12 mouse cellular contexts compared by ENCODE assay signal in genomic region chr14:25765146-25765545, GRCm38 (mm10). TPM values are rescaled to one million over a fixed set of nuclear protein-coding genes. Genes with fewer than 3 reads are reported as not detected.
DNase-seq lines count a peak whose midpoint lies in the region; ATAC-seq and TF ChIP-seq lines count a peak whose summit lies in the region.
"Had no signal": no experiment of that assay in that cellular context is flagged by ENCODE, and none has a peak within 500 bp of the region (broad histone marks: within the 10 kb centered on the region; RNA-seq: fewer than 3 reads in every experiment).

No protein-coding gene starts in this region.

- WGBS in heart, embryonic 12.5 days, result 46% methylated on average over 12 of the region's 12 CpGs
- WGBS in forebrain, postnatal 0 days, result 19% methylated on average over 12 of the region's 12 CpGs
- WGBS in midbrain, embryonic 13.5 days, result 34% methylated on average over 12 of the region's 12 CpGs

- intact Hi-C loops in heart, postnatal 14 days (cut with DNase I), result no loop called here
- intact Hi-C loops in left cerebral cortex, postnatal 25 days (cut with DNase I), result loop anchor here (5.0 kb wide), 1 partner anchor 48 kb away; no protein-coding TSS in a partner anchor

- no peak overlapping the region for H3K27ac ChIP-seq in heart, embryonic 12.5 days (ENCODE audit: poor library complexity, severe bottlenecking)
- H3K27ac ChIP-seq in forebrain, postnatal 0 days (ENCODE audit: low read depth, low read length), result peak overlapping the region; percentile 51
- peak overlapping the region; percentile 65 for H3K27ac ChIP-seq in midbrain, embryonic 13.5 days
- H3K27ac ChIP-seq: liver, embryonic 14.5 days had no signal

- TF ChIP-seq CTCF in brain, embryonic 14.5 days (IDR thresholded peaks at IDR 0.05; ENCODE audit: borderline replicate concordance, extremely low read depth, insufficient read depth, insufficient read length), result no peak
- no peak for TF ChIP-seq CTCF in forebrain, postnatal 0 days (IDR thresholded peaks at IDR 0.05; ENCODE audit: low read depth)

- 0 out of 2 replicates have a peak overlapping the region, but pooled peaks have one; percentile 78 for H3K4me2 ChIP-seq in heart, embryonic 12.5 days
- H3K4me2 ChIP-seq in forebrain, postnatal 0 days (ENCODE audit: low read depth), result no peak overlapping the region; the same call in 1 of the 2 replicates
- H3K4me2 ChIP-seq in midbrain, embryonic 13.5 days (replicated peaks), result peak overlapping the region; percentile 99

- no peaks in the 10 kb centered on the region for H3K9me3 ChIP-seq in heart, embryonic 12.5 days (replicated peaks)
- H3K9me3 ChIP-seq in forebrain, postnatal 0 days (ENCODE audit: low read length), result no peaks in the 10 kb centered on the region
- H3K9me3 ChIP-seq in midbrain, embryonic 13.5 days, result no peaks in the 10 kb centered on the region

- H3K4me3 ChIP-seq in heart, embryonic 12.5 days, result no peak overlapping the region
- no peak overlapping the region for H3K4me3 ChIP-seq in forebrain, postnatal 0 days (ENCODE audit: low read depth, low read length)
- no peak overlapping the region for H3K4me3 ChIP-seq in midbrain, embryonic 13.5 days (replicated peaks)

- peaks cover 65% of the 10 kb centered on the region for H3K4me1 ChIP-seq in heart, embryonic 12.5 days (replicated peaks)
- H3K4me1 ChIP-seq in forebrain, postnatal 0 days (ENCODE audit: insufficient read depth), result 0 out of 2 replicates have a peak, but pooled peaks cover 4% of the 10 kb centered on the region
- peaks cover 49% of the 10 kb centered on the region for H3K4me1 ChIP-seq in midbrain, embryonic 13.5 days (replicated peaks)

- no peak for TF ChIP-seq POLR2A in brain, embryonic 14.5 days (IDR thresholded peaks at IDR 0.05; ENCODE audit: borderline replicate concordance, extremely low read depth, insufficient read depth, insufficient read length, poor library complexity, severe bottlenecking)

- DNase-seq in heart, postnatal 14 days, result no peak
- DNase-seq in brain, embryonic 14.5 days (ENCODE audit: low read depth), result peak; percentile 61
- DNase-seq in forebrain, postnatal 0 days, result no peak
- no peak for DNase-seq in retina, postnatal 1 day
- no peak for DNase-seq in embryo, embryonic 10.5 days (ENCODE audit: low spot score)
- DNase-seq in left cerebral cortex, postnatal 25 days (ENCODE audit: low spot score in 2 of 2), result no peak
- DNase-seq: adrenal gland, postnatal 25 days; cerebellum, adult 9-11 months; kidney, postnatal 14 days had no signal

- no peak overlapping the region for H3K9ac ChIP-seq in heart, embryonic 12.5 days
- H3K9ac ChIP-seq in forebrain, postnatal 0 days, result no peak overlapping the region
- no peak overlapping the region for H3K9ac ChIP-seq in midbrain, embryonic 13.5 days (replicated peaks)
- H3K9ac ChIP-seq: liver, embryonic 14.5 days had no signal

- no peak for ATAC-seq in heart, embryonic 12.5 days (ENCODE audit: insufficient number of reproducible peaks, low FRiP score)
- no peak for ATAC-seq in forebrain, postnatal 0 days
- no peak for ATAC-seq in midbrain, embryonic 13.5 days

- H3K36me3 ChIP-seq in heart, embryonic 12.5 days, result no peaks in the 10 kb centered on the region
- no peaks in the 10 kb centered on the region for H3K36me3 ChIP-seq in forebrain, postnatal 0 days (ENCODE audit: insufficient read depth)
- H3K36me3 ChIP-seq in midbrain, embryonic 13.5 days, result no peaks in the 10 kb centered on the region

- no peaks in the 10 kb centered on the region for H3K27me3 ChIP-seq in heart, embryonic 12.5 days (replicated peaks)
- peaks cover 5% of the 10 kb centered on the region; the same call in 1 of the 2 replicates for H3K27me3 ChIP-seq in forebrain, postnatal 0 days (ENCODE audit: insufficient read depth, low read length)
- H3K27me3 ChIP-seq in midbrain, embryonic 13.5 days, result peaks cover 11% of the 10 kb centered on the region; the same call in 1 of the 2 replicates

RNA-seq across cellular contexts. Expression of gene Zcchc24, which starts 3.7 kb away (rescaled TPM):
- polyA plus RNA-seq in heart, embryonic 12.5 days (2016; fragmentation: Nextera tagmentation; extraction: Ambion mirVana), result 30.4 and 31.9 TPM in 2 replicates
- total RNA-seq in heart, postnatal 14 days (2021), result 10 to 100 TPM; 47.6 to 48.3 TPM
- 14.8 and 19.6 TPM in 2 replicates for polyA plus RNA-seq in brain, embryonic 14.5 days (2012; rRNA removed)
- total RNA-seq in forebrain, postnatal 0 days (2014; rRNA removed), result 25.4 and 28.7 TPM in 2 replicates
- polyA plus RNA-seq in forebrain, postnatal 0 days (2015; fragmentation: Nextera tagmentation; extraction: Ambion mirVana), result 11.1 and 14.7 TPM in 2 replicates
- 7.3 and 9.3 TPM in 2 replicates for polyA plus RNA-seq in midbrain, embryonic 13.5 days (2015; fragmentation: Nextera tagmentation; extraction: Ambion mirVana)
- 10 to 100 TPM; 45.7 to 51.3 TPM for total RNA-seq in left cerebral cortex, postnatal 25 days (2021)
